Mouse (Mus musculus) liver, embryonic 11.5 days (tissue): Measurements from ENCODE around the gene Cerk. TPM values are rescaled to one million over a fixed set of nuclear protein-coding genes. Genes with fewer than 3 reads are reported as not detected.
A peak's percentile ranks its signal among the peaks of the same experiment; 100 is the strongest.
"Not testable (repeated sequence)": the region's sequence is repeated elsewhere in the genome, so short reads cannot be mapped to it uniquely, and the experiment has no call there.

ENCODE experiments used
- ATAC-seq: fragments of 200-750 bp; cut with Nextera tagmentation; replicated peaks from 2 replicates; pipeline ENCODE4 v1.8.0; 2017; ENCODE audit warnings: moderate number of reproducible peaks, mild to moderate bottlenecking, moderate TSS enrichment, moderate library complexity; ENCODE audit not compliant: low FRiP score
- DNase-seq: peaks from one replicate; pipeline ENCODE4 v3.0.0-alpha.2; 2017; ENCODE audit warnings: low spot score
- H3K27ac ChIP-seq: fragments of 300-500 bp; sonication (generic); 2 replicates; pipeline ENCODE4 v1.5.1; 2014; ENCODE audit warnings: mild to moderate bottlenecking, low read depth, low read length, control low read depth
- H3K27me3 ChIP-seq: fragments of 300-500 bp; sonication (generic); replicated peaks from 2 replicates; pipeline ENCODE4 v1.6.1; 2014; ENCODE audit warnings: low read length, mixed read lengths; ENCODE audit not compliant: control insufficient read depth, insufficient read depth
- H3K36me3 ChIP-seq: fragments of 300-500 bp; sonication (generic); 2 replicates; pipeline ENCODE4 v1.6.1; 2014; ENCODE audit warnings: mild to moderate bottlenecking, low read length, moderate library complexity, mixed read lengths; ENCODE audit not compliant: control insufficient read depth, insufficient read depth
- H3K4me1 ChIP-seq: fragments of 300-500 bp; sonication (generic); replicated peaks from 2 replicates; pipeline ENCODE4 v1.6.1; 2014; ENCODE audit warnings: low read length, mixed read lengths; ENCODE audit not compliant: control insufficient read depth, insufficient read depth
- H3K4me2 ChIP-seq: fragments of 300-500 bp; sonication (generic); 2 replicates; pipeline ENCODE4 v1.6.1; 2014; ENCODE audit warnings: mild to moderate bottlenecking, control low read depth, moderate library complexity
- H3K4me3 ChIP-seq: fragments of 300-500 bp; sonication (generic); 2 replicates; pipeline ENCODE4 v1.5.1; 2014; ENCODE audit warnings: low read depth, low read length, control low read depth
- H3K9ac ChIP-seq: fragments of 300-500 bp; sonication (generic); 2 replicates; pipeline ENCODE4 v1.6.1; 2014; ENCODE audit warnings: low read depth, low read length, control low read depth
- H3K9me3 ChIP-seq: fragments of 300-500 bp; sonication (generic); 2 replicates; pipeline ENCODE4 v1.6.1; 2016; ENCODE audit warnings: low read length, inconsistent platforms, mixed read lengths; ENCODE audit not compliant: control insufficient read depth
- WGBS: fragments of 180-500 bp; shearing (Covaris S2); extraction: QIAGEN DNeasy Blood & Tissue Kit; methylation state at CpG from one replicate; pipeline ENCODE4 v1.1.7; 2014; 5-methylcytosine and 5-hydroxymethylcytosine counted together
- polyA plus RNA-seq: library from polyadenylated mRNA; unstranded; fragments of >200 nt; fragmentation: Nextera tagmentation; extraction: Ambion mirVana; gene quantifications from 2 replicates; pipeline ENCODE4 v1.2.1, GENCODE M21; 2014

Cerk gene
- polyA plus RNA-seq, 1 experiment from 2014 or later: 8.5 TPM

GRCm38 (mm10) chr15:86104401-86105344 lies 81.3 kb downstream of the Cerk start:
- H3K4me3 ChIP-seq: no peak overlapping the region
- no peaks in the 10 kb centered on the region for H3K27me3 ChIP-seq
- peak overlapping the region; percentile 56 for H3K4me2 ChIP-seq
- H3K9me3 ChIP-seq: no peaks in the 10 kb centered on the region
- peak overlapping the region; percentile 61 for H3K9ac ChIP-seq
- DNase-seq (no peak), ATAC-seq (peak; percentile 86)
- peak overlapping the region; percentile 98 for H3K27ac ChIP-seq
- peaks cover 51% of the 10 kb centered on the region for H3K4me1 ChIP-seq
- H3K36me3 ChIP-seq: no peaks in the 10 kb centered on the region; the same call in 1 of the 2 replicates
- WGBS: 57% methylated on average over 19 of the region's 19 CpGs

- Histone ChIP-seq H3K4me3 (no peak overlapping the region), H3K27me3 (no peaks in the 10 kb centered on the region), H3K4me1 (peaks cover 39% of the 10 kb centered on the region), H3K27ac (no peak overlapping the region), H3K4me2 (no peak overlapping the region), H3K9ac (no peak overlapping the region), H3K36me3 (no peaks in the 10 kb centered on the region; the same call in 1 of the 2 replicates), H3K9me3 (no peaks in the 10 kb centered on the region)
- no peak for ATAC-seq
- 89% methylated on average over 15 of the region's 15 CpGs for WGBS
- no peak for DNase-seq
Observed at GRCm38 (mm10) chr15:86102308-86102707, 83.6 kb downstream of the Cerk start.

GRCm38 (mm10) chr15:86101585-86101984 lies 84.4 kb downstream of the Cerk start:
- ATAC-seq (no peak), DNase-seq (no peak)
- Histone ChIP-seq H3K27ac (no peak overlapping the region), H3K36me3 (no peaks in the 10 kb centered on the region; the same call in 1 of the 2 replicates), H3K9me3 (no peaks in the 10 kb centered on the region), H3K9ac (no peak overlapping the region), H3K4me3 (no peak overlapping the region), H3K4me2 (no peak overlapping the region), H3K4me1 (peaks cover 32% of the 10 kb centered on the region), H3K27me3 (no peaks in the 10 kb centered on the region)
- 84% methylated on average over 9 of the region's 9 CpGs for WGBS

DNA sequence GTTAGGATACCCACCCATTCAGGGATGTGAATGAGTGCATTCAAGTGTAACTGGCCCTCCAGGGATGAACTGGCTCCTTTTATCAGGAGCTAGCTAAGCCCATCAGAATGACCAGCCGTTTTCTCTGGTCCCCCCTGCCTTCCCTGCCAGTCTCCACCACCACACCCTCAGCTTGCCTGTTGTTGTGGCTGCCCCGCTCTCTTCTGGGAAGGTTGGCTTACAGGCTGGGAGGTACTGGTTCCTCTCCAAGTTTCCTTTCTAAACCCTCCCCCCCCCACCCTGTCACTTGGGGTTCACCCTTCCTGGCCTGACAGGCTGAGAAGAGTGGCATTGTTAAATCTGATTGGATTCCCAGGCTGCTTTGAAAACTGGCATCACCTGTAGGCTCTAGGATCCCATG lies 88.1 kb downstream of the Cerk start:
- Histone ChIP-seq H3K27me3 (no peaks in the 10 kb centered on the region), H3K4me1 (no peaks in the 10 kb centered on the region), H3K4me3 (no peak overlapping the region), H3K9ac (no peak overlapping the region), H3K4me2 (no peak overlapping the region), H3K27ac (no peak overlapping the region), H3K9me3 (no peaks in the 10 kb centered on the region), H3K36me3 (no peaks in the 10 kb centered on the region)
- 81% methylated on average over 2 of the region's 2 CpGs for WGBS
- no peak for ATAC-seq
- no peak for DNase-seq

DNA sequence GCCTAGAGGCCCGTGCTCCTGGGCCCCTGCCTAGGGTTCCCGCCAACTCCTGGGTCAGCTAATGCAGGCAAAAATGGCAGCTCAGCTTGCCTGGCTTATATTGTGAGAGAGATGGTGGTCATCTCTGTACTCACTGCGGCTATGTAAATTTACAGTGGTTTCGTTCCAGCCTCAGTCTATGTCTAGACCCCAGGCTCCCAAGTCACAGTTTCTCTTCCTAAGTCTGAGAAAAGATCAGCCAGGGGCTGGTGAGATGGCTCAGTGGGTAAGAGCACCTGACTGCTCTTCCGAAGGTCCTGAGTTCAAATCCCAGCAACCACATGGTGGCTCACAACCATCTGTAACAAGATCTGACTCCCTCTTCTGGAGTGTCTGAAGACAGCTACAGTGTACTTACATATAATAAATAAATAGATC lies 89.3 kb downstream of the Cerk start:
- not testable (repeated sequence) for H3K27me3 ChIP-seq, H3K4me2 ChIP-seq, H3K9ac ChIP-seq, DNase-seq, H3K9me3 ChIP-seq, H3K4me3 ChIP-seq, H3K4me1 ChIP-seq, H3K27ac ChIP-seq, ATAC-seq, H3K36me3 ChIP-seq
- 94% methylated on average over 5 of the region's 5 CpGs for WGBS

- Histone ChIP-seq H3K27me3 (no peaks in the 10 kb centered on the region), H3K4me3 (no peak overlapping the region), H3K9ac (no peak overlapping the region), H3K36me3 (no peaks in the 10 kb centered on the region), H3K4me2 (no peak overlapping the region), H3K9me3 (no peaks in the 10 kb centered on the region), H3K4me1 (no peaks in the 10 kb centered on the region), H3K27ac (no peak overlapping the region)
- ATAC-seq (no peak), DNase-seq (no peak)
- 88% methylated on average over 17 of the region's 17 CpGs for WGBS
Observed at GRCm38 (mm10) chr15:86095722-86096603, 90.0 kb downstream of the Cerk start.

- no peak overlapping the region for H3K4me2 ChIP-seq
- H3K4me3 ChIP-seq: no peak overlapping the region
- 76% methylated on average over 10 of the region's 10 CpGs for WGBS
- peaks cover 10% of the 10 kb centered on the region for H3K4me1 ChIP-seq
- ATAC-seq (no peak), DNase-seq (no peak)
- no peaks in the 10 kb centered on the region for H3K36me3 ChIP-seq
- no peak overlapping the region for H3K9ac ChIP-seq
- no peak overlapping the region for H3K27ac ChIP-seq
- no peaks in the 10 kb centered on the region for H3K27me3 ChIP-seq
- H3K9me3 ChIP-seq: no peaks in the 10 kb centered on the region
Observed at GRCm38 (mm10) chr15:86094324-86095121, 91.4 kb downstream of the Cerk start.

- Histone ChIP-seq H3K36me3 (no peaks in the 10 kb centered on the region), H3K27ac (no peak overlapping the region), H3K27me3 (no peaks in the 10 kb centered on the region), H3K4me3 (no peak overlapping the region), H3K4me1 (peaks cover 15% of the 10 kb centered on the region), H3K9ac (no peak overlapping the region), H3K9me3 (no peaks in the 10 kb centered on the region), H3K4me2 (no peak overlapping the region)
- ATAC-seq (no peak), DNase-seq (no peak)
- 93% methylated on average over 1 of the region's 1 CpGs for WGBS
Observed at GRCm38 (mm10) chr15:86093236-86093635, 92.7 kb downstream of the Cerk start.
